ENCODE assay signal across 8 mouse cellular contexts in genomic region chr6:119443742-119444645, GRCm38 (mm10). TPM values are rescaled to one million over a fixed set of nuclear protein-coding genes. Genes with fewer than 3 reads are reported as not detected.
DNase-seq lines count a peak whose midpoint lies in the region; ATAC-seq and TF ChIP-seq lines count a peak whose summit lies in the region.

No protein-coding gene starts in this region.

- H3K27ac ChIP-seq in ES-Bruce4 (ENCODE audit: insufficient read depth, low read length), result no peak overlapping the region
- no peak overlapping the region for H3K27ac ChIP-seq in forebrain, embryonic 11.5 days (ENCODE audit: low read depth, low read length)
- peak overlapping the region; percentile 63 for H3K27ac ChIP-seq in heart, postnatal 0 days (ENCODE audit: low read depth)
- H3K27ac ChIP-seq in liver, postnatal 0 days (ENCODE audit: low read depth), result no peak overlapping the region
- H3K27ac ChIP-seq in neural tube, embryonic 13.5 days (replicated peaks), result no peak overlapping the region

- DNase-seq in c-Kit-positive CD71-negative TER-119-negative erythroid progenitor cells, embryonic 14.5 days (ENCODE audit: low read depth), result peak; percentile 94
- peak; percentile 87 for DNase-seq in forebrain, embryonic 11.5 days (ENCODE audit: low spot score)
- DNase-seq in heart, postnatal 0 days (ENCODE audit: low spot score), result peak; percentile 89
- DNase-seq in large intestine, adult 2 months (ENCODE audit: low read depth, low spot score), result peak; percentile 89
- peak; percentile 87 for DNase-seq in liver, postnatal 0 days
- DNase-seq in telencephalon, adult 2 months (ENCODE audit: low read depth, low spot score), result peak; percentile 68

- no peaks in the 10 kb centered on the region for H3K9me3 ChIP-seq in ES-Bruce4 (replicated peaks; ENCODE audit: control insufficient read depth, insufficient read depth, low read length, poor library complexity, severe bottlenecking)
- no peaks in the 10 kb centered on the region for H3K9me3 ChIP-seq in forebrain, embryonic 11.5 days (ENCODE audit: control insufficient read depth, low read length)
- H3K9me3 ChIP-seq in heart, postnatal 0 days (replicated peaks; ENCODE audit: control insufficient read depth, low read length), result no peaks in the 10 kb centered on the region
- no peaks in the 10 kb centered on the region for H3K9me3 ChIP-seq in liver, postnatal 0 days (ENCODE audit: low read length)
- no peaks in the 10 kb centered on the region for H3K9me3 ChIP-seq in neural tube, embryonic 13.5 days

- H3K36me3 ChIP-seq in ES-Bruce4 (ENCODE audit: control insufficient read depth, insufficient read depth, low read length, poor library complexity, severe bottlenecking), result no peaks in the 10 kb centered on the region
- no peaks in the 10 kb centered on the region for H3K36me3 ChIP-seq in forebrain, embryonic 11.5 days (ENCODE audit: control insufficient read depth, insufficient read depth, low read length)
- H3K36me3 ChIP-seq in heart, postnatal 0 days (replicated peaks; ENCODE audit: control insufficient read depth, insufficient read depth, low read length), result no peaks in the 10 kb centered on the region
- H3K36me3 ChIP-seq in liver, postnatal 0 days (replicated peaks; ENCODE audit: insufficient read depth, low read length), result no peaks in the 10 kb centered on the region
- no peaks in the 10 kb centered on the region for H3K36me3 ChIP-seq in neural tube, embryonic 13.5 days

- peak; percentile 53 for ATAC-seq in forebrain, embryonic 11.5 days (replicated peaks; ENCODE audit: low FRiP score)
- peak; percentile 89 for ATAC-seq in heart, postnatal 0 days (ENCODE audit: insufficient read depth, low read depth)
- ATAC-seq in liver, postnatal 0 days, result peak; percentile 73
- peak; percentile 71 for ATAC-seq in neural tube, embryonic 13.5 days (ENCODE audit: low read depth)

- no peak overlapping the region for H3K4me2 ChIP-seq in forebrain, embryonic 11.5 days (ENCODE audit: low read depth, low read length, severe bottlenecking)
- peak overlapping the region; percentile 47 for H3K4me2 ChIP-seq in heart, postnatal 0 days (ENCODE audit: low read depth, low read length)
- H3K4me2 ChIP-seq in liver, postnatal 0 days (ENCODE audit: low read depth, low read length), result peak overlapping the region; percentile 22; the same call in 1 of the 2 replicates
- no peak overlapping the region for H3K4me2 ChIP-seq in neural tube, embryonic 13.5 days

- no peak for TF ChIP-seq POLR2A in ES-Bruce4 (IDR thresholded peaks at IDR 0.05; ENCODE audit: insufficient read depth, low read length)

- H3K4me3 ChIP-seq in ES-Bruce4 (ENCODE audit: low read depth, low read length), result no peak overlapping the region
- no peak overlapping the region for H3K4me3 ChIP-seq in forebrain, embryonic 11.5 days (ENCODE audit: low read depth, low read length)
- H3K4me3 ChIP-seq in heart, postnatal 0 days (ENCODE audit: low read depth, low read length), result peak overlapping the region; percentile 15; the same call in 1 of the 2 replicates
- H3K4me3 ChIP-seq in liver, postnatal 0 days (ENCODE audit: low read depth, low read length), result no peak overlapping the region
- no peak overlapping the region for H3K4me3 ChIP-seq in neural tube, embryonic 13.5 days

- WGBS in forebrain, embryonic 11.5 days, result 57% methylated on average over 12 of the region's 12 CpGs
- 19% methylated on average over 12 of the region's 12 CpGs for WGBS in heart, postnatal 0 days
- WGBS in large intestine, adult 2 months, result 13% methylated on average over 12 of the region's 12 CpGs
- WGBS in liver, postnatal 0 days (ENCODE audit: insufficient replicate concordance), result 28% methylated on average over 12 of the region's 12 CpGs
- WGBS in neural tube, embryonic 13.5 days, result 56% methylated on average over 12 of the region's 12 CpGs

- peak; percentile 98 for TF ChIP-seq CTCF in ES-Bruce4 (IDR thresholded peaks at IDR 0.05; ENCODE audit: low read depth, low read length)
- peak; percentile 95 for TF ChIP-seq CTCF in heart, postnatal 0 days (IDR thresholded peaks at IDR 0.05; ENCODE audit: low read depth)
- TF ChIP-seq CTCF in liver, postnatal 0 days (IDR thresholded peaks at IDR 0.05; ENCODE audit: low read depth), result peak; percentile 96

- peaks cover 3% of the 10 kb centered on the region for H3K4me1 ChIP-seq in ES-Bruce4 (ENCODE audit: control insufficient read depth, insufficient read depth, low read length)
- peaks cover 9% of the 10 kb centered on the region for H3K4me1 ChIP-seq in forebrain, embryonic 11.5 days (replicated peaks; ENCODE audit: control insufficient read depth, insufficient read depth, low read length)
- no peaks in the 10 kb centered on the region for H3K4me1 ChIP-seq in heart, postnatal 0 days (ENCODE audit: control insufficient read depth, insufficient read depth)
- 0 out of 2 replicates have a peak, but pooled peaks cover 3% of the 10 kb centered on the region for H3K4me1 ChIP-seq in liver, postnatal 0 days (ENCODE audit: insufficient read depth)
- peaks cover 15% of the 10 kb centered on the region for H3K4me1 ChIP-seq in neural tube, embryonic 13.5 days (replicated peaks)

- TF ChIP-seq EP300 in ES-Bruce4 (IDR thresholded peaks at IDR 0.05; ENCODE audit: insufficient read depth, low read depth, low read length), result no peak
- no peak for TF ChIP-seq EP300 in heart, postnatal 0 days (IDR thresholded peaks at IDR 0.05; ENCODE audit: low read depth)
- no peak for TF ChIP-seq EP300 in liver, postnatal 0 days (IDR thresholded peaks at IDR 0.05; ENCODE audit: low read depth)

- no peak overlapping the region for H3K9ac ChIP-seq in ES-Bruce4 (ENCODE audit: low read depth, poor library complexity, severe bottlenecking)
- no peak overlapping the region for H3K9ac ChIP-seq in forebrain, embryonic 11.5 days (ENCODE audit: low read length)
- H3K9ac ChIP-seq in heart, postnatal 0 days (replicated peaks; ENCODE audit: low read depth, low read length), result no peak overlapping the region
- H3K9ac ChIP-seq in liver, postnatal 0 days (replicated peaks), result no peak overlapping the region
- H3K9ac ChIP-seq in neural tube, embryonic 13.5 days, result no peak overlapping the region

- no peaks in the 10 kb centered on the region for H3K27me3 ChIP-seq in ES-Bruce4 (ENCODE audit: control insufficient read depth, insufficient read depth, low read length, poor library complexity, severe bottlenecking)
- no peaks in the 10 kb centered on the region for H3K27me3 ChIP-seq in forebrain, embryonic 11.5 days (ENCODE audit: control insufficient read depth, insufficient read depth, low read length)
- H3K27me3 ChIP-seq in heart, postnatal 0 days (ENCODE audit: control insufficient read depth, insufficient read depth, low read length), result no peaks in the 10 kb centered on the region
- H3K27me3 ChIP-seq in liver, postnatal 0 days (ENCODE audit: insufficient read depth, low read length), result 0 out of 2 replicates have a peak, but pooled peaks cover 3% of the 10 kb centered on the region
- H3K27me3 ChIP-seq in neural tube, embryonic 13.5 days, result no peaks in the 10 kb centered on the region

RNA-seq across cellular contexts. Expression of gene Adipor2, which starts 26.5 kb away (rescaled TPM):
- polyA plus RNA-seq in ES-Bruce4 (2011; ENCODE audit: insufficient read depth, insufficient read length, low read depth, missing spikeins), result 104 and 111 TPM in 2 replicates
- 19.9 and 20.6 TPM in 2 replicates for polyA plus RNA-seq in forebrain, embryonic 11.5 days (2014; fragmentation: Nextera tagmentation; extraction: Ambion mirVana)
- 55.0 and 62.5 TPM in 2 replicates for total RNA-seq in heart, postnatal 0 days (2014; rRNA removed; ENCODE audit: low replicate concordance)
- 42.4 and 42.9 TPM in 2 replicates for polyA plus RNA-seq in heart, postnatal 0 days (2015; fragmentation: Nextera tagmentation; extraction: Ambion mirVana)
- 75.8 and 127 TPM in 2 replicates for polyA plus RNA-seq in large intestine, adult 2 months (2012; rRNA removed)
- polyA plus RNA-seq in liver, postnatal 0 days (2015; fragmentation: Nextera tagmentation; extraction: Ambion mirVana), result 53.9 and 58.6 TPM in 2 replicates
- 33.4 and 39.2 TPM in 2 replicates for polyA plus RNA-seq in neural tube, embryonic 13.5 days (2015; fragmentation: Nextera tagmentation; extraction: Ambion mirVana)

RNA-seq across cellular contexts. Expression of gene Fbxl14, which starts 35.5 kb away (rescaled TPM):
- polyA plus RNA-seq in ES-Bruce4 (2011; ENCODE audit: insufficient read depth, insufficient read length, low read depth, missing spikeins), result 30.9 and 37.9 TPM in 2 replicates
- 5.6 and 6.3 TPM in 2 replicates for polyA plus RNA-seq in forebrain, embryonic 11.5 days (2014; fragmentation: Nextera tagmentation; extraction: Ambion mirVana)
- 40.1 and 43.3 TPM in 2 replicates for total RNA-seq in heart, postnatal 0 days (2014; rRNA removed; ENCODE audit: low replicate concordance)
- 2.2 TPM in 2 replicates for polyA plus RNA-seq in heart, postnatal 0 days (2015; fragmentation: Nextera tagmentation; extraction: Ambion mirVana)
- 47.0 and 54.4 TPM in 2 replicates for polyA plus RNA-seq in large intestine, adult 2 months (2012; rRNA removed)
- 2.4 and 2.5 TPM in 2 replicates for polyA plus RNA-seq in liver, postnatal 0 days (2015; fragmentation: Nextera tagmentation; extraction: Ambion mirVana)
- polyA plus RNA-seq in neural tube, embryonic 13.5 days (2015; fragmentation: Nextera tagmentation; extraction: Ambion mirVana), result 2.8 and 3.0 TPM in 2 replicates

Comparison
In these comparisons a context has a peak if more than half of its experiments do, and no peak if none do; other contexts are left out.
1. H3K4me2 ChIP-seq: peak in heart, postnatal 0 days (single experiment) and liver, postnatal 0 days (single experiment); none in forebrain, embryonic 11.5 days (single experiment) and neural tube, embryonic 13.5 days (single experiment).
2. Peak in every context shown above with its lines, with median percentiles within 50 percentile points of each other: CTCF ChIP-seq, DNase-seq and ATAC-seq.